Mouse (Mus musculus): ENCODE measurements at regions not wholly inside any gene's neighbourhood (a gene's known extent, or its start where the extent isn't known, plus 50 kb on each side); places are given as distances from the start of the nearest gene placed in this dataset.

- TF ChIP-seq ELF1 (IDR thresholded peaks at IDR 0.05; ENCODE audit: low read depth, low read length): no peak
- no peak for TF ChIP-seq CTCF (IDR thresholded peaks at IDR 0.05 in 2 of 3, conservative IDR thresholded peaks at IDR 0.05 in 1 of 3; ENCODE audit: control insufficient read depth in 1 of 3, insufficient read depth in 1 of 3, low read depth in 2 of 3, low read length in 3 of 3, poor library complexity in 1 of 3, severe bottlenecking in 1 of 3)
- TF ChIP-seq ZNF384 (IDR thresholded peaks at IDR 0.05; ENCODE audit: low read depth, low read length): no peak
- TF ChIP-seq NRF1 (IDR thresholded peaks at IDR 0.05; ENCODE audit: insufficient read depth, low read depth, low read length, poor library complexity, severe bottlenecking): no peak
Observed at GRCm38 (mm10) chr11:64762755-64763154, 216.1 kb upstream of the Elac2 start.

Data from MEL (cell line).